Mouse (Mus musculus) T-helper 17 cell (primary cell): ENCODE data around the gene Rnf5.

Experiments
- in situ Hi-C, 2 experiments: fragments of 300-600 bp; cut with MboI, MseI; formaldehyde crosslinking; loops; 1 replicate in 1 of 2; 2 replicates in 1 of 2; pipeline ENCODE4 v1.15.1; 2025; ENCODE audit warnings: high pct_unique_total_duplicates in 2 of 2

Rnf5 gene

GRCm38 (mm10) chr17:34632261-34632691, 28.8 kb upstream of the Rnf5 start:
- in situ Hi-C loops, result no loop called here

- in situ Hi-C loops, result no loop called here
Measured at GRCm38 (mm10) chr17:34631647-34632046, 28.2 kb upstream of the Rnf5 start.

- in situ Hi-C loops, result no loop called here
Measured at GRCm38 (mm10) chr17:34630761-34631301, 27.3 kb upstream of the Rnf5 start.

GRCm38 (mm10) chr17:34629796-34630603, 26.5 kb upstream of the Rnf5 start:
- in situ Hi-C loops, result no loop called here

- in situ Hi-C loops, result no loop called here
Measured at GRCm38 (mm10) chr17:34629221-34629751, 25.8 kb upstream of the Rnf5 start, which contains the start of gene Prrt1. Gene Prrt1, plus strand, starts transcription at chr17:34629533.

GRCm38 (mm10) chr17:34628644-34628967, 25.1 kb upstream of the Rnf5 start:
- in situ Hi-C loops, result no loop called here

- in situ Hi-C loops, result no loop called here
Measured at GRCm38 (mm10) chr17:34627943-34628643, 24.6 kb upstream of the Rnf5 start, which contains the start of gene Ppt2. Gene Ppt2, minus strand, starts transcription at chr17:34628510.

- in situ Hi-C loops, result no loop called here
Measured at GRCm38 (mm10) chr17:34627093-34627942, 23.8 kb upstream of the Rnf5 start.

- in situ Hi-C loops, result no loop called here
Measured at GRCm38 (mm10) chr17:34626773-34627092, 23.2 kb upstream of the Rnf5 start.

GRCm38 (mm10) chr17:34626062-34626772, 22.7 kb upstream of the Rnf5 start:
- in situ Hi-C loops, result no loop called here

GRCm38 (mm10) chr17:34624981-34625380, 21.5 kb upstream of the Rnf5 start:
- in situ Hi-C loops, result no loop called here

GRCm38 (mm10) chr17:34623161-34623560, 19.7 kb upstream of the Rnf5 start:
- in situ Hi-C loops, result no loop called here

GRCm38 (mm10) chr17:34621006-34621405, 17.5 kb upstream of the Rnf5 start:
- in situ Hi-C loops, result no loop called here

- in situ Hi-C loops, result no loop called here
Measured at GRCm38 (mm10) chr17:34618999-34619398, 15.5 kb upstream of the Rnf5 start.

- in situ Hi-C loops, result no loop called here
Measured at GRCm38 (mm10) chr17:34615871-34616270, 12.4 kb upstream of the Rnf5 start, which contains the start of gene Egfl8. Gene Egfl8, minus strand, starts transcription at chr17:34615971.

GRCm38 (mm10) chr17:34613830-34614229, 10.3 kb upstream of the Rnf5 start:
- in situ Hi-C loops, result no loop called here

- in situ Hi-C loops, result no loop called here
Measured at GRCm38 (mm10) chr17:34613054-34613645, 9.7 kb upstream of the Rnf5 start.

- in situ Hi-C loops, result no loop called here
Measured at GRCm38 (mm10) chr17:34611050-34611449, 7.6 kb upstream of the Rnf5 start.

- in situ Hi-C loops, result no loop called here
Measured at GRCm38 (mm10) chr17:34607997-34608396, 4.5 kb upstream of the Rnf5 start.
